Mouse (Mus musculus): ENCODE data around the gene Hoxc6.

The Hoxc6 gene

GRCm38 (mm10) chr15:103051670-103052069 is 53.6 kb downstream of the Hoxc6 start:
- DNase-seq = no peak

- no peak for DNase-seq
Measured at GRCm38 (mm10) chr15:103053210-103053609, 55.2 kb downstream of the Hoxc6 start.

- DNase-seq = no peak
Measured at GRCm38 (mm10) chr15:103056396-103056795, 58.3 kb downstream of the Hoxc6 start.

GRCm38 (mm10) chr15:103058715-103059114 is 60.7 kb downstream of the Hoxc6 start:
- DNase-seq = no peak

GRCm38 (mm10) chr15:103059393-103059992 is 61.4 kb downstream of the Hoxc6 start:
- DNase-seq = no peak

GRCm38 (mm10) chr15:103060021-103060340 is 61.9 kb downstream of the Hoxc6 start:
- no peak for DNase-seq

- DNase-seq = no peak
Measured at GRCm38 (mm10) chr15:103060341-103061130, 62.5 kb downstream of the Hoxc6 start.

- DNase-seq = no peak
Measured at GRCm38 (mm10) chr15:103061131-103061825, 63.2 kb downstream of the Hoxc6 start.

Measured in thymus, postnatal 36 days (tissue).